Mouse (Mus musculus) cerebellum, adult 2 months (tissue): ENCODE measurements around the gene Dusp22. TPM values are rescaled to one million over a fixed set of nuclear protein-coding genes. Genes with fewer than 3 reads are reported as not detected.

ENCODE experiments used
- DNase-seq, 2 experiments: peaks; one replicate each; pipeline ENCODE4 v3.0.0; 2021
- H3K27ac ChIP-seq: fragments of 200-500 bp; 2 replicates; pipeline ENCODE4 v1.5.1; 2012; ENCODE audit warnings: low read length, control low read depth, inconsistent platforms; ENCODE audit not compliant: insufficient read depth
- H3K27me3 ChIP-seq: fragments of 200-500 bp; 2 replicates; pipeline ENCODE4 v1.6.1; 2012; ENCODE audit warnings: inconsistent platforms, mild to moderate bottlenecking, low read length, moderate library complexity; ENCODE audit not compliant: control insufficient read depth, insufficient read depth
- H3K4me1 ChIP-seq: fragments of 200-500 bp; 2 replicates; pipeline ENCODE4 v1.6.1; 2011; ENCODE audit warnings: low read length; ENCODE audit not compliant: control insufficient read depth, insufficient read depth
- H3K4me3 ChIP-seq: fragments of 200-500 bp; replicated peaks from 2 replicates; pipeline ENCODE3; 2011; ENCODE audit warnings: mild to moderate bottlenecking, low read depth, low read length, control low read depth; ENCODE audit not compliant: insufficient read depth
- CTCF ChIP-seq: fragments of 200-500 bp; IDR thresholded peaks from 2 replicates; pipeline ENCODE4 v1.5.1; 2011; ENCODE audit warnings: low read depth, mild to moderate bottlenecking, control low read depth, low read length, moderate library complexity, borderline replicate concordance; ENCODE audit not compliant: insufficient read depth
- POLR2A ChIP-seq: fragments of 200-500 bp; IDR thresholded peaks from 2 replicates; pipeline ENCODE4 v1.6.1; 2011; ENCODE audit warnings: low read length, control low read depth, borderline replicate concordance; ENCODE audit not compliant: insufficient read depth
- WGBS: fragments of 180-500 bp; shearing (Covaris S2); methylation state at CpG from one replicate; pipeline ENCODE4 v1.1.7; 2018; 5-methylcytosine and 5-hydroxymethylcytosine counted together
- polyA plus RNA-seq: library from polyadenylated mRNA; depleted of rRNA; stranded (reverse); fragments of >200 nt; gene quantifications from 2 replicates; pipeline ENCODE4 v1.2.3, GENCODE M21; 2012

Dusp22 gene
- polyA plus RNA-seq, 1 experiment = 28.1 TPM

DNA sequence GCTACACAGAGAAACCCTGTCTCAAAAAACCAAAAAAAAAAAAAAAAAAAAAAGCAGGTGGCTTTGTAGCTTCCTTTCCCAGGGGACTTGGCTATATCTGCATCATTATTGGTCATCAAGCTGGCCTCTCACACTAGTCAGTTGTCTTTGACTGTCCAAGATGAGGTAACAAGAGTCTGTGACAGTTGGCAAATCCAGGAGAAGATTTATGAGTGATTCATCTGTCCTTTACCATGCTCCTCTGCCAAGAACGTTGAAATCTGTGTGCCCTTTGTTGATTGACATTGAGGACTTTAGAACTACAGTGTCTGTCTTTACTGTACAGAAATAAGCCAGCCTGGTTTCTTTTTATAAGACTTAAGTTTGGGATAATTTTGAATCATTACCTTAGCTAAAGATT is 35.4 kb downstream of the Dusp22 start:
- no peak overlapping the region for H3K4me3 ChIP-seq
- no peak for TF ChIP-seq POLR2A
- TF ChIP-seq CTCF = no peak
- no peak for DNase-seq
- no peak overlapping the region for H3K27ac ChIP-seq
- 15% methylated on average over 1 of the region's 1 CpGs for WGBS
- H3K27me3 ChIP-seq = no peaks in the 10 kb centered on the region
- no peaks in the 10 kb centered on the region for H3K4me1 ChIP-seq

DNA sequence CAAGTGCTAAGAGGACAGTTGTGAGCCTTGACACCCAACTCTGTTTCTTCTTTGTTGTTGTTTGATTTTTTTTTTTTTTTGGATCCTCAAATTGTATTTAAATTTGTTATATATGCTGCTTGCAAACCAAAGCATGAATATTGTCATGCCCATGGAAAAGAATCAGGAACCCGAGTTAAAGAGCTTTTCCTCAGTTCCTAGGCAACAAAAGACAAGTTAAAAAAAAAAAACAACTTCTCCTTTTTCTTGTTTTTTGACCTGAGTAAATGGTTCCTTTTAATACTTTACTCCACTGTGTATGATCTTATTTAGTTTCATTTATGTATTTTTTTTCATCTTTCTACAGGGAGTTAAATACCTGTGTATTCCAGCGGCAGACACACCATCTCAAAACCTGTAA is 36.1 kb downstream of the Dusp22 start:
- Histone ChIP-seq H3K4me3 (no peak overlapping the region), H3K4me1 (no peaks in the 10 kb centered on the region), H3K27ac (no peak overlapping the region), H3K27me3 (no peaks in the 10 kb centered on the region)
- 87% methylated on average over 2 of the region's 2 CpGs for WGBS
- TF ChIP-seq POLR2A (no peak), CTCF (no peak)
- DNase-seq = no peak

DNA sequence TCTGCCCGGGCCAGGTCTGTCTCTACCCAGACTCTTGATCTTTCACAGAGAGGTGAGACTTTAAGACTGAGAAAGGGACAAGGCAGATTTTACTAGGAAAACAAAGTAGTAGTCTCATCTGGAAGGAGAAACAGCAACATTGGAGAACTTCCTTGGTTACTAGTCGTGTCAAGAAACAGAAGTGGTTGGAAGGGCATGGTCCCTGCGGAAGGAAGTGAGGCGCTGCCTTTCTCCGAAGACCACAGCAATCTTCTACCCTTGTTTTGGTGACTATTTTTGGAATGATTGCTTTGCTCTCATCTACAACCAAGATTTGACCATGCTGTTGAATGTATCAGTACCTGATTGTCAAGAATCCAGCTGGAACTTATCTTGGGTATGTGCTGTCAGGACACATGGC is 38.1 kb downstream of the Dusp22 start:
- Histone ChIP-seq H3K4me1 (no peaks in the 10 kb centered on the region), H3K4me3 (no peak overlapping the region), H3K27me3 (no peaks in the 10 kb centered on the region), H3K27ac (no peak overlapping the region)
- 96% methylated on average over 5 of the region's 5 CpGs for WGBS
- no peak for DNase-seq
- no peak for TF ChIP-seq CTCF
- no peak for TF ChIP-seq POLR2A

DNA sequence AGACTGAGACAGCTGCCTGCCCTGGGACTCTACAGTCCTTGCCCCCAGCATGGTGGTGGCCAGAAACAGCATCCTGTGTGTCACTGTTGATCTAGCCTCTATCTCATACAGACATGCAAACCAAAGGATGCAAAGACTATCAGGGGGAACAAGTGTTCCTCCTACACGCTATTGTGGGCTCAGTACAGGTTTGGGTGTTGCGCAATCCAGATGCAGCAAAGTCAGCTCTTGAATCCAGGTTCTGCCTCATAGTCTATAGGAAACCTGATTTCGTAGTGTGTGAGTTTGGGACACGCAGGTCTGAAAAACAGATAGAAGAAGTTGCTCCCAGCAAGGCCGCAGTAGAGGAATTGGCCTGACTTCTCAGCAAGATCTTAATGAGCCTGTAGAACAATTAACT is 42.9 kb downstream of the Dusp22 start:
- no peak overlapping the region for H3K27ac ChIP-seq
- H3K4me3 ChIP-seq = no peak overlapping the region
- no peak for TF ChIP-seq POLR2A
- no peak for TF ChIP-seq CTCF
- H3K27me3 ChIP-seq = no peaks in the 10 kb centered on the region
- H3K4me1 ChIP-seq = no peaks in the 10 kb centered on the region
- no peak for DNase-seq
- 96% methylated on average over 5 of the region's 5 CpGs for WGBS

DNA sequence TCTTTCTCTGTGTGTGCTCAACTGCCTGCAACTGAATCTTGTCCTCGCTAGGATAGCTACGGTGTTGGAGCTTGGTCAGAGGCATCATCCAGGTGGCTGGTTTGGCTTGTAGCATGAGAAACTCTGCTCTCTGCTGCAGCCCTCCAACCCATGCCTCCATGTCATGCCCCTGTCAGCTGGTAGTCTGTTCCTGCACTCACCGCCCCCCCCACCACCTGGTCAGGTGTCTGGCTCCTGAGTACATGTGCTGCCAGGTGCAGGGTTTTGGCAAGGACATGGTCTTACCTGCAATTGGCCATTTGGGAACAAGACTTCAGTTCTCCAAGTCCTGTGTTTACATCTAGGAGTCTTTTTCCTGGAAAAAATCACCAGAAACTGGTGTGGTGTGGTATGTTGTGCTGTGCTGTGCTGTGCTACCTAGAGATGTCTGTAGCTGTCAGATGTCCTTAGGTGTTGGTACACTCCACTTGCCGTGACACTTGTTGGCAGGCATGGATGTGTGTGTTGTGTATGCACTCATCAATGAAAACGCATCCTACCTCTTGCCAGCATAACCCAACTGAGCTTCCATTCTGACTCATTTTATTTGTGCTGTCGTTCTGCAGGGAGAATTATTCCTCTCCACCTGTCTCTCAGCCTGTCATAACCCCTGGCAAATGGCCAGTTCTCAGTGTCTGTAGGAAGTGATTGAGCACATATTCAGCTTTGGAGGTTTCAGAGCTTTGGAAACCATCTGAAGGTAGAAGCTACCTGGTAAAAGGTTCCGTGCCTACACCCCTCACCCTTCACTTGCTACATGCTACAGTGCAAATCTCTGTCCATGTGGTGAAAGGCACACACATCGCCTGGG is 44.7 kb downstream of the Dusp22 start:
- WGBS = 46% methylated on average over 8 of the region's 8 CpGs
- no peaks in the 10 kb centered on the region for H3K27me3 ChIP-seq
- TF ChIP-seq CTCF (no peak), POLR2A (no peak)
- no peak overlapping the region for H3K27ac ChIP-seq
- no peak overlapping the region for H3K4me3 ChIP-seq
- H3K4me1 ChIP-seq = no peaks in the 10 kb centered on the region
- DNase-seq = peak in 1 of 2 experiments; percentile 10

DNA sequence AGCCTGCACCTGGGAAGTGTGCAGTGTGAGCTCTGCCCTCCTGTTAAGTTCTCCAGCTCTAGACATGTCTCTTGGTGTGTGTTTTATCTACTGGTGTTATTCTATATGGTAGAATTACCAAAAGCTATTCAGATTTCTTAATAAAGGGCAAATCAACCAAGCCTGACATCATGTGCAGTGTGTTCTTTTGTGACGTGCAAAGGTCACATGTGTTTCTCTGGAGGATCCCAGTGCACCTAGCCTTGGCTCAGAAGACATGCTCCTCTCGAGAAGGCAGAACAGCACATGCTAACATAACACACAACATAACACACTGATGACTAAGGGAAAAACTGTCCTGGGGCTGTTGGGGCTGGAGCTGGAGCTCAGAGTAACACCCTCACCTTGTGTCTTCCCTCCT is 51.3 kb downstream of the Dusp22 start:
- Histone ChIP-seq H3K27me3 (no peaks in the 10 kb centered on the region), H3K4me3 (no peak overlapping the region), H3K27ac (no peak overlapping the region), H3K4me1 (no peaks in the 10 kb centered on the region)
- no peak for DNase-seq
- WGBS = 82% methylated on average over 2 of the region's 2 CpGs
- TF ChIP-seq CTCF (no peak), POLR2A (no peak)

DNA sequence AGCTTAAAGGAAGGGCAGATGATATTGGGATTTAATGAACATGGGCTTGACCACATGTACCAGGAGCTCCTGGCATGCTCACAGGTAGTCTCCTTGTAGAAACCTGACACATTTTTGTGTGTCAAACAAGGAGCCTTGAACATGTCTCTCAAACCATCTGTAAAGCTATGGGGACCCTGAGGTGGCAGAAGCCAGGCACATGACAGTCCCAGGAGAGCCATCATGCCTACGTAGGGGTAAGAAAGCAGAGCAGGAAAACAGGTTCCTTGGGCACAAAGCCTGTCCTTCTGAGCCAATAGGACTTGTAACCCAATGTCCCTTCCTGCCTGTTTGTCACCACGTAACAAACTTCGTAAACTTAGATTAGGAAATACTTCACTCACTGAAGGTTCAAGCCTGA is 51.9 kb downstream of the Dusp22 start:
- Histone ChIP-seq H3K27ac (no peak overlapping the region), H3K27me3 (no peaks in the 10 kb centered on the region), H3K4me1 (no peaks in the 10 kb centered on the region), H3K4me3 (no peak overlapping the region)
- no peak for DNase-seq
- TF ChIP-seq CTCF (no peak), POLR2A (no peak)
- 90% methylated on average over 3 of the region's 3 CpGs for WGBS

DNA sequence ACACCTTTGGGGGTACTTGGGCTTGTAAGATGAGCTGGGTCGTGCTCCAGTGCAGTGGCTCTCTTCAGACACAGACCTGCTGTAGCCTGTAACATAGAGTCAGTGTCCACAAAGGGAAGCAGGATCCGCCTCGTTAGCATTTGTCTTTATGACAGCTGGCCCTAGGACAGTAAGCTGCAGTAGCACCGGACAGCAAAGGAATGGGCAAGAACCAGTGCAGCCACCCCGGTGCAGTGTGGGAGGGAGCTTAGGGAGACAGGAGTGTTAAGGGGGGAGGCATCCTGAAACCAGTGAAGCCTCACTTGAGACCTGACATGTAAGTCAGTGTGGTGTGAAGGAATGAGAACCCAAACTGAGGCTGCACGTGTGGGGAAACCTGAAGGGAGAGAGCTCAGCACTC is 52.5 kb downstream of the Dusp22 start:
- Histone ChIP-seq H3K27me3 (no peaks in the 10 kb centered on the region; the same call in 1 of the 2 replicates), H3K27ac (no peak overlapping the region), H3K4me1 (no peaks in the 10 kb centered on the region; the same call in 1 of the 2 replicates), H3K4me3 (no peak overlapping the region)
- no peak for TF ChIP-seq CTCF
- TF ChIP-seq POLR2A = no peak
- no peak for DNase-seq
- WGBS = 69% methylated on average over 6 of the region's 6 CpGs
